Mouse (Mus musculus): ENCODE data around the gene Lpo.
"Not testable (repeated sequence)": the region's sequence is repeated elsewhere in the genome, so short reads cannot be mapped to it uniquely, and the experiment has no call there.

Gene Lpo

DNA sequence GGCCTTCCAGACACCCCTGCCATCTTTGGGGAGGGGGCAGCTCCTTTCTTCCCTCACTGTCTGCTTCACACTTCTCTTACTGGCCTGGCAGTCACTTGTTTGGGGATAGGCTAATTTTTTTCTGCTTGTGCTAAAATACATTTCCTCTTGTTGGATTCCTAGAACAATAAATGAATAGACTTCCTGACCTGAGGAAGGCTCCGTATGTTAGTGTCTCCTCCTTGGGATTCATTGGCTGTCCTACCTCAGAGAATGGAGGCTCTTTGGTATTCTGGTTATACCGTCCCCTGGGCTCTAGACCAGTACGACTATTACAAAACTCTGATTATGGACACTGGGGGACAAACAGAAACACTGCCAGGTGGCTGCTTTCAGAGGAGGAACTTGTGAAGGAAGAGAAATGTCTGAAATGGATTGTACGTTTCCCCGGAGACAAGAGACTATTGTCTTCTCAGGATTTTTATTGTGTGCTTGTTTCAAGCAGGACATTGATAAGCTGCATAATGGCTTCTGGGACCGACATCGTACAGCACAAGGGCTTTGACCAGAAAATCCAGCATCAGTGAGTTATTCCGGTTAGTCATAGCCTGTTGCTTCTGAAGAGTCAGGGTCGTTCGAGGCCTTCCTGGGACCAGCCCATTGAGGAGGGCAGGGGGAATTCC lies at the start of gene Lpo:
Lpo (minus strand) TSS at position 51 of the 662 bp plus-strand sequence.
- no peak for DNase-seq (ENCODE audit: low spot score)

DNA sequence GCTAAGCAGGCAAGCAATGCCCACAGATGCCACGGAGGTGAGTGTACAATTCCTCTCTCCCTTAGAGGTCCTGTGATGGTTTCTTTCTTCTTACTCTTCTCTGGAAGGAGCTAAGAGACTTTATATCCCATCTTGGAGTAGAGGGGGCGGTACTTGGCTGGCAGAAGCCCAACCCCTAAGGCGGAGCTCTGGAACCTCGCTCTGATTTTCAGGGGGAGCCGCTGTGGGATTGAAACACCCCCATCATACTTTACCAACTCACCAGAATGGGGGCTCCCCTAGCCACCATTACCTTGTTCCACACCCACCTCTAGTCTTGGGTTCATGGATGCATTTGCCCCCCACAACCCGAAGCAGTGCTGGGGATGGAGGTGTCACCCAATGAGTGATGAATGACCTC lies 47.3 kb upstream of the Lpo start, which contains the start of gene Epx:
Epx (minus strand) TSS at position 101 of the 400 bp plus-strand sequence.
- DNase-seq (ENCODE audit: low spot score), result no peak

GRCm38 (mm10) chr11:87871766-87872165 lies 43.7 kb upstream of the Lpo start:
- no peak for DNase-seq (ENCODE audit: low spot score)

DNA sequence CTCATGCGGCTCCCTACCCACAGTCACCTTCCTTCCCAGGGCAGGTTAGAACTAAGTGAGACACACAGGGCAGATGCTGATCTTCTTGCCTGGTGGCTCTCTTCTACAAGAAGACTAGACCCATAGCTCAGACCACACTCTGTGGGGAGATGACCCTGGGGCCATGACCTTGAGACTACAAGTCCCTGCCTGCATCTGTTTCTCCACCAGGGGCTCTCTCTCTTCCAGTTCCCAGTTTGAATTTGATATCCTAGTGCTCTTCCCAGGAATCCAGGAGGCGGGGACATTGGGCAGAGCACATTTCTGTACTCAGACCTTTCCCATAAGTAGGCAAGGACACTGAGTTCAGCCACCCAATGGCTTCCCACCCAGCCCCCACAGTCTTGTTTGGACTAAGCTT lies 42.0 kb upstream of the Lpo start:
- DNase-seq (ENCODE audit: low spot score), result no peak

GRCm38 (mm10) chr11:87866891-87867290 lies 38.8 kb upstream of the Lpo start:
- DNase-seq (ENCODE audit: low spot score), result not testable (repeated sequence)

DNA sequence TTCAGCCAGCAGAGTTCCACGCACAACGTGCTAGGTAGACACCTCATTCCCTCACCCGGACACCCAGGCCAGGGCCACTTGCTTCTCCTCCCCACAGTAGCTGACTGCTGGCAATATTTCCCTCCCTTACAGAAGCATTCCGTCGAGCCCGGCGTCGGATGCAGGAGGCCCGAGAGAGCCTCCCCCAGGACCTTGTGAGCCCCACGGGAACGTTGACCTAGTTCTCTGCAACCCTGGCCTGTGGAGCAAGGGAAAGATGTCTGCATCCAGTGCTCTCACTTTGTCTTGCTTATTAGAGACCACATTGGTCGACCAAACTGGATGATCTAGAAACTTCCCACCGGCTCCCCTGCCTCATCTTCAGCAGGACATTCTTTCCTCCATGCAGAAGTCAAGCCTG lies 34.7 kb upstream of the Lpo start:
- DNase-seq (ENCODE audit: low spot score), result no peak

- no peak for DNase-seq (ENCODE audit: low spot score)
Measured at GRCm38 (mm10) chr11:87860426-87860825, 32.3 kb upstream of the Lpo start.

DNA sequence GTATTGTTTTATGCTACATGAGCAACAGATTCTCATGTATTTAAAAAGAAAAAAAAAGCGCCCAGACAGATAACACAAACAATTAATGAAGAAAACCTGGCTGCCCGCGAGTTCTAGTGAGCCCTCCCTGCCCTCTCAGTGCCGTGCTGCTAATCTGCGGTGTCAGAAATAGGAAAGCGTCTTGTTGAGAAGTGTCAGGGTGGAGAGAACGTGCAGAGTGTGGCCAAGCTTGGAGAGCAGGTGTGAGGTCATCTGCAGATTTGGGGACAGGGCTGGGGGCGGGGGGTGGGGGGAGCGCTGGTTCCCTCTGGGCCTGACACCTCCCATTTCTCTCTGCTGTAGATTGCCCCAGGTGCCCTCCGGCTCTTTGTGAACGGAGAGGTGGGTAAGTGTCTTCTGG lies 31.2 kb upstream of the Lpo start:
- DNase-seq (ENCODE audit: low spot score), result no peak

DNA sequence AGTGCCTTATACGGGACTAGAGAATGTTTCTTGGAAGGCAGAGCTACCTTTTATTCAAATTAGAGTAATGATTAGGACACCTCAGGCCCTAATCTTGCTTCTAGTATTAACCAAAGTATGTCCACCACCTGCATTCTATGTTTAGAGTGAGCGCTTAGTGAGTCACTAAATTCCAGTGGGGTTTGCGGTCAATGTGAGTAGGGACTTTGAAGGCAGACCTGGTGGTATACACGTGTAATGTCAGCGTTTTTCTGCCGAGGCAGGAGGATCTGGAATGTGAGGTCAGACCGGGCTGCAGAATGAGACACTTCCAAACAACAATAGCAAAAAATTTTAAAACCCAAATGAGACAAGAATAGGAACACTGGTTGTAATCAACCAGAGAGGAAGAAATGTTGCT lies 26.5 kb upstream of the Lpo start:
- no peak for DNase-seq (ENCODE audit: low spot score)

- DNase-seq (ENCODE audit: low spot score), result no peak
Measured at GRCm38 (mm10) chr11:87853597-87853954, 25.5 kb upstream of the Lpo start.

DNA sequence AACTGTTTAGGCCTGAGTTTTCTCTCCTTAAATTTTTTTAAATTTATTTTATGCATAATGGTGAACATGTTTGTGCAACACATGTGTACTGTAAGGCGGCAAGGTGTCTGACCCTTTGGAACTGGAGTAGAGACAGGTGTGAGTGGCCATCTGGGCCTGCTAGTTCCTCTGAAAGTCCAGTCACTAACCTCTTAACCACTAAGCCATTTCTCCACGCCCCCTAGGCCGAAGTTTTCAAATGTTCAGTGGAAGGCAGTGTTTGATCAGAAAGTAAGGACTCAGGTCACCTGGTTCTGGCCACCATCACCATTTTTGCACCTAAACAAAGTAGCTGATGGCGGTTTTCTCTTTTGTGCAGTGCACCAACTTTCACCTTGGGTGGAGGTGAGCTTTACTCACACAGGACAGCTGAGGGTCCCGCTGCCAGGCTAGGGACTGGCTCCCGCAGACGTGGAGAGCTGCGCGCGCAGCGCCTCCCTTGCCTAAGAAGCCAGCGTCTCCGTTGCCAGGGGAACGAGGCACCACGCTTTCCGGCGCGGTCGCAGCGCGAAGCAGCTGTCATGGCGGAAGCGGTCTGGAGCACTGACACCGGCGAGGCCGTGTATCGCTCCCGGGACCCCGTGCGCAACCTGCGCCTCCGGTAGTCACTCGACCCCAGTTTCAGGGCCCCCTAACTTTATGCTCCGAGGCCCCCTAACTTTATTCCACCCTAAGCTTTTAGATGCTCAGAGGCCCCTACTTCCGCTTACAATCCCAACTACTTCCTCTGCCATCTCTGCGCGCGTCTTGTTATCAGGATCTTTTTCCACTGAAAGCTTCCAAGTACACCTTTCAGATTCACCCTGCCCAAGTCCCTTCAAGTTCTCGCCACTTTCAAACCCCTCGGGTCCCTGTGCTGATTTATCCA lies 24.9 kb upstream of the Lpo start, which contains the start of gene Mks1:
Mks1 (plus strand) TSS at position 526 of the 907 bp plus-strand sequence.
- peak; percentile 70 for DNase-seq (ENCODE audit: low spot score)

- no peak for DNase-seq (ENCODE audit: low spot score)
Measured at GRCm38 (mm10) chr11:87847884-87848283, 19.8 kb upstream of the Lpo start.

- no peak for DNase-seq (ENCODE audit: low spot score)
Measured at GRCm38 (mm10) chr11:87846968-87847600, 19.0 kb upstream of the Lpo start.

DNA sequence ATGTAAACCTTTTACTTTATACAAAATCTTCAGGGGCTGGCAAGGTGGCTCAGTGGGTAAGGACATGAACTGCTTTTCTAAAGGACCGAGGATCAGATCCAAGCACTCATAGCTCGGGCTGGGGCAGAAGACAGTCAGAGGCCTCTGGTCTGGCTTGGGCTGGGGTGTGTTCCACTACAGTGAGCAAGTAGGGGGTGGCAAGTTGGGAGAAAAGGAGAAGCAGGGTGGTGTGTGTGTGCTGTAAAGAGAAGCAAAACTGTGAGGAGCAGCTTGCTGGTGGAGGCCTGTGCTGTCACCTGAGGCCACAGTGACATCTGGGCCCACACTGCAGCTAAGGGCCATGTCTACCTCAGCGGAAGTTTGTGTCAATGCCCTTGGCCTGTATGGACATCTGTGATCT lies 13.3 kb upstream of the Lpo start:
- no peak for DNase-seq (ENCODE audit: low spot score)

DNA sequence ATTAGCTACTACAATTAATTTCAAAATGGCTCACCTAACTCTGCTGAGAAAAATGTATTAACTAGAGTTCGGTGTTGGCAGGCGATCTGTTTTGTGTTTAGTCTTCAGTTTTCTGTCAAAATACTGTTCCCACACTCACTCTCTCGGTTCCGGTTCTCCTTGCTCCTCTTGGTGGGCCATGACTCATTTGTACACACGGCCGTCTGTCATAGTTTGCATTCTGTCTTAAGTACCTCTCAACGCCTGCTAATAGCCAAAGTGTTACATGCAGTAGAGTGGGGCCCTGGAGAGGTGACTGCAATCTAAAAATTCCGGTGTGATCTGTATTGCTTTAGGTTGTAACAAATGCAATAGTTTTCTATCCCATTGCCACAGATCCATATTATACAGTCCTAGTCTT lies 12.6 kb upstream of the Lpo start:
- no peak for DNase-seq (ENCODE audit: low spot score)

- no peak for DNase-seq (ENCODE audit: low spot score)
Measured at GRCm38 (mm10) chr11:87821502-87821901, 6.6 kb downstream of the Lpo start.

DNA sequence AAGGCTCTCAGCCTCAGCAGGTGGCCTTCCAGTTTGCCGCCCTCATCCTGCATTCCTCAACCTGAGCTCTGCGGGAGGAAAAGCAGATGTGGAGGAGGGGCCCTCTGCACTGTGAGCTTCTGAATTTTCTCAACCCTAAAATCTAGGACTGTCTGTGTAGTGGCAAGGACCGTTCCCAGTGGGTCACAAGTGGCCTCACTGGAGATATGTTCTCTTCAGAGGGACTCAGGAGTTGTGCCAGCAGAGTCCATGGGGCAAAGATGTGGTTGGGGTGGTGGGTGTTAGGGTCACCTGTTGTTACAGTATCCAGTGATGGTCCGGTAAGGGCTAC lies 10.7 kb downstream of the Lpo start:
- no peak for DNase-seq (ENCODE audit: low spot score)

DNA sequence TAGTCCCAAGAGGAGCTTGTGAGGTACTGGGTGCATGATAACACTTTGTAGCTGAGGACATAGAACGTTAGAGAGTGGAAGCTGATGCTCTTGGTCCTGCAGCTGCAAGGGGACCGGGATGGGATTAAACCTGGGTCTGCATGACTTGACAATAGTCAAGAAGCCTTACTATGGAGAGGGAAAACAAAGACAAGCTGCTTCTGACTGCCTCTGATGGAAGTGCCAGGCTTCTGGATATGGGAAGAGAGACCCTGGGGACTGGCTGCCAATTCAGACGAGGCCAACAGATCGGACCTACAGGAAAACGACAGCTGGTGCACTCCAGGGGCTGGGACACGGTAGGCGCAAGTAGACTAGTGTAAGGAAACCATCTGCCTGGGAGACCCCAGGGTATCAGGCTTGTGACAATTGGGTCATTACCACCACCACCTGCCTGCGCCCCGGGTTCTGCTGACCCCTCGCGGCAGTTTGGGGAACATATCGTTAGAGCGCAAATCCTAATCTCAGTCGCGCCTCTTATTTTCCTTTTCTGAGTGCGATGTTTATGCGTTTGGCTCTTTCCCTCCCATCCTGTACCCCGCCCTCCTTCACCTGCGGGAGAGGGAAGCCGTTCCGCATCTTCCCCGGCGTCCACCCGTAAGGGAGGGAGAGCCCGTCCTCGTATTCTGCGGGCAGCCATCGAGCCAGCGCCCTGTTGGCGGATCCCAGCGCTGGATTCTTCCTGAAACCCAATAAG lies 11.2 kb downstream of the Lpo start:
- no peak for DNase-seq (ENCODE audit: low spot score)

DNA sequence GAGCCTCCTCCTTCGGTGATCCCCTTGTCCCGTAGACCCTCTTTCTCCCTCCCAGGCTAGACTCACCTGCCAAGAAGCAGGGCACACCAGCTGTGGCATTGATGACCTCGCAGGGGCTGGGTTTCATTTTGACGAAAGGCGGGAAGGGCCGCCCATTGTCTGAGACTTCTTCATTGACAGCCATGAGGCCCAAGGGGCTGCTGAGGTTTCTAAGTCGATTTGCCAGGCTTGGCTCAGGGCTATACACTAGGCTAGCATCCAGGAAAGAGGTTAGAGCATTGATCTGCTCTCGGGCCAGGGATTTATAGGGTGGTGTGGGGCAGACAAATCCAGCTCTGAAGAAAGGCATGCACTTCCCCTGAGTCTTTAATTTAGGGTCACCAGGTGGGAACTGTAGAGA lies 13.3 kb downstream of the Lpo start:
- DNase-seq (ENCODE audit: low spot score), result no peak

DNA sequence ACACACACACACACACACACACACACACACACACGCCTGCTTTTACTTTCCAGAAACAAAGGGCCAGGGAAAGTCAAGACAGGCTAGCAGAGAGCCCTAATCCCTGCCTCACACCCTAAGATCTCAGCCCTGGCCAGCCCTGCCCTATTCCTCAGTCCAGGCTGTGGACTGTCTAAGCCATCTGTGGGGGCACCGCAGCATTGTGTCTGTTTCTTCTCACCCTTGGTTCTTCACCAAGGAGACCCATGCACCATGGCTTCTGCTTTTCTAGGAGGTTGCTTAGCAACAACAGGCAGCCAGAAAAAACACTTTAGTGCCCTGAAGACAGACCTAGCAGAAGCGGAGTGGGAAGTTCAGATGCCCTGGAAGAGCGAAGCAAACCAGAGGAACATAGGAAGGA lies 16.7 kb downstream of the Lpo start:
- DNase-seq (ENCODE audit: low spot score), result no peak

GRCm38 (mm10) chr11:87808236-87808635 lies 19.9 kb downstream of the Lpo start:
- DNase-seq (ENCODE audit: low spot score), result no peak

DNA sequence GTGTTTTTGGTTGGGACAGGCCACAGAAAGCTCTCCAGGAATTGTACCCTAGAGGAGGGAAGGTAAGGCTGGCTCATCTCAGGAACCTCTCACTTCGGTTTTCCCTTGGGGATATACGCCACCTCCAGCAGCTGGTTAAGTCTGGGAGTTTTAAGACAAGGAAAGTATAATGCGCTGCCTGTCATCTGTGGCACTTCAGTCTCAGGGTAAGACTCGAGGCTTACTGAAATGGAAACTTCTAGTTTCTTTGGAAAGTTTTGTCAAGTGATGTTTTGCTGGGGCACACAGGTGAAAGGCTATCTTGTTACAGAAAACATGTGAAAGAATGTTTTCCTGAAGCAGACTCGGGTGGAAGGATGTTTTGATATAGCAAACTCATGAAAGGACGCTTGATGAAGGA lies 20.7 kb downstream of the Lpo start:
- no peak for DNase-seq (ENCODE audit: low spot score)
